Mouse (Mus musculus) testis, adult 2 months (tissue): ENCODE results near the gene Tmem164.

Experiments used
- CTCF ChIP-seq: fragments of 200-500 bp; IDR thresholded peaks from 2 replicates; pipeline ENCODE4 v1.5.1; 2012; ENCODE audit warnings: low read depth, mild to moderate bottlenecking, inconsistent platforms, low read length, moderate library complexity; ENCODE audit not compliant: control insufficient read depth, insufficient read depth, insufficient replicate concordance
- POLR2A ChIP-seq: fragments of 200-500 bp; IDR thresholded peaks from 2 replicates; pipeline ENCODE4 v1.6.1; 2012; ENCODE audit warnings: low read depth, mild to moderate bottlenecking, inconsistent platforms, low read length, moderate library complexity; ENCODE audit not compliant: control insufficient read depth

GRCm38 (mm10) chrX:142755542-142755941 is 74.3 kb downstream of the Tmem164 start:
- TF ChIP-seq POLR2A (no peak), CTCF (no peak)
